Mouse (Mus musculus) spleen, postnatal 4 days (tissue): ENCODE measurements around the gene Sema6b.
"Not testable (repeated sequence)": the region's sequence is repeated elsewhere in the genome, so short reads cannot be mapped to it uniquely, and the experiment has no call there.

Experiments
- DNase-seq, 2 experiments: peaks; one replicate each; pipeline ENCODE4 v3.0.0; 2022; ENCODE audit warnings: low spot score in 2 of 2

Gene Sema6b

DNA sequence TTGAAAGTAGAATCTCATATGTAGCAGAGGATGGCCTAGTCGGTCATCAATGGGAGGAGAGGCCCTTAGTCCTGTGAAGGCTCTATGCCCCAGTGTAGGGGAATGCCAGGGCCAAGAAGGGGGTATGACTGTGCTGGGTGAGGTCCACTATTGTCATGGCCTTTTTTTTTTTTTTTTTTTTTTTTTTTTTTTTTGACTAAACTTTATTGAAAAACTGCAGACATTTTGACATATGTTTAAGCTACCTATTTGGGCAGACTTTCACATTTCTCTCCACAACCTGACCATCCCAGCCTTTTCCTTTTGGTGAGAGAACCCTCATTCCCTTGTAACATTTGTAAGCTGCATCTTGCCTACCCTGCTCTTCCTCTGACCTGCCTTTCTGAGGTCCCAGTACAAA, 47.8 kb downstream of the Sema6b start:
- DNase-seq: no peak

- DNase-seq: no peak
Observed at GRCm38 (mm10) chr17:56080781-56081585, 59.2 kb downstream of the Sema6b start.

- DNase-seq: peak; percentile 28 to 76
Observed at GRCm38 (mm10) chr17:56079921-56080320, 60.2 kb downstream of the Sema6b start.

DNA sequence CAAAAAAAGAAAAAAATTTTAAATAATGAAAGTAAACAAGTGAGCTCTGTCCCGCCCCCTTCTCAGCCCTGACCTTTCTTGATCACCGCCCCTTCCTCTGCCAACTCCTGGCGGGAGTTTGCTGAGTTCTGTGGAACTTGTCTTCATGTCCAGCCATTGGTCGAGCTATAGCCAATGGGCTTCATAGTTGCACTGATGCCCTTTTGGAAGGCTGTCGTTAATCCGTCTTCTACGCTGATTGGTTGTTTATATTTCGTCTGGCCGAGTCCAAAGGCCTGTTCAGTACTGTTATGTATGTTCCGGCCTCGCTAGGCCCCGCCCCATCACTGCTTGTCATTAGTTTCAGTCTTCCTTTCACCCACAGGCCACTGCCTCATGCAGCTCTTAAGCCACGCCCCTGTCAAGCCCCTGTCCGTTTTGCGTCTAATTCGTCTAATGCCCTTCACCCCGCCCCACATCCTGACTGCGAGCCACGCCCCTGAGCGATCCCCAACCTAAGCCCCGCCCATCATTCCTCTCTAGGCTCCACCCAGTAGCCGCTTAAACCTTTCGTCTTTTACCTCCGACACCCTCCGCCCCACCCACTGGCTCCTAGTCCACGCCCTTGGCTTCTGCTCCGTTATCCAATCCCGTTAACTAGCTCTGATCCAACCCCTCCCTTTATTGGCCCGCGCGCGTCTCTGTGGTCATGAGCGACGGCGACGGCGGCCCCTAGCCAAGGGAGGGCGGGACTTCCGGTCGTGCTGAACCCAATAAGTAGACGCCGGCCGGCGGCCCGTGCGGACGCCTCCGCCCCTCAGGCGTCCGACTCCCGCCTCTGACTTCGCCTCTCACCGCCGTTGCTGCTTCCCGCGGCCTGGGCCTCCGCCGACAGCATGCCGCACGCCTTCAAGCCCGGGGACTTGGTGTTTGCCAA, 61.0 kb downstream of the Sema6b start, which contains the start of gene Hdgfl2:
Hdgfl2 (plus strand) TSS at position 755 of the 916 bp plus-strand sequence.
- peak; percentile 99 to 100 for DNase-seq

DNA sequence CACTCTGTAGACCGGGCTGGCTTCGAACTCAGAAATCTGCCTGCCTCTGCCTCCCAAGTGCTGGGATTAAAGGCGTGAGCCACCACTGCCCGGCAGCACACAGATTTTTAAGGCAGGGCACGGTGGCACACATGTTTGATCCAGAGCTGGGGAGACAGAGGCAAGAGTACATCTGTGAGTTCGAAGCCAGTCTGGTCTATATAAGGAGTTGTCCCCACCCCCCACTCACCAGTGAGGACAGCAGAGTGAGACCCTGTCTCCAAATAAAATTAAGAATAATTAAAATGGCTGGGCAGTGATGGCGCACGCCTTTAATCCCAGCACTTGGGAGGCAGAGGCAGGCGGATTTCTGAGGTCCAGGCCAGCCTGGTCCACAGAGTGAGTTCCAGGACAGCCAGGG, 61.8 kb downstream of the Sema6b start:
- DNase-seq: not testable (repeated sequence)

DNA sequence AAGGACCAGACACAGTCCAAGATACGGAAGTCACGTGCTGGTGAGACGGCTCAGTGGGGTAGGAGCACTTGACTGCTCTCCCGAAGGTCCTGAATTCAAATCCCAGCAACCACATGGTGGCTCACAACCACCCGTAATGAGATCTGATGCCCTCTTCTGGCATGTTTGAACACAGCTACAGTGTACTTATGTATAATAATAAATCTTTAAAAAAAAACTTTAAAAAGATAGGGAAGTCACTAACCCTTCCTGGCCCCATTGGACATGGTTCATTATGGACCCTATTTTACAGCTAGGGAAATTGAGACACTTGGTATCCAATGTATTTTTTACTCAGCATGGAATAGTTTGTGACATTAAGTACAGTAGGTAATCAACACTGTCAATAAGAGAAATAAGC, 62.6 kb downstream of the Sema6b start:
- DNase-seq: no peak

DNA sequence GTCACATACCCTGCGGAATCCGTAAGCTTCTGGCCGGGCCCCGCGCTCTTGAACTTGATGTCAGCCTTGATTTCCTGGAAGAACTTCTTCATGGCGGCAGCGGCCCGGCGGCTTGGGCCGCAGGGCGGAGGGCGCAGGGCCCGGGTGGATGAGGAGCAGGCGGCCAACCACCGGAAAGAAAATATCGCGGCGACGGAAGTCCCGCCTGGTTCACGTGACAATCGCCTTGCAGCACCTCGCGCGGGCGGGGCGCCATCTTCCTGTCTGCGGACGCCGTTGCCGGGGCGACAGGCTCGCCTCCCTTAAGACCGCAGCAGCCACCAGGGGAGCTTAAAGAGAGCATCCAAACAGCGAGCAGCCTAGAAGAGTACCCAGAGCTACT, 65.3 kb downstream of the Sema6b start, which contains the start of gene Ubxn6:
Ubxn6 (minus strand) TSS at position 202 of the 382 bp plus-strand sequence.
- peak; percentile 94 to 97 for DNase-seq

GRCm38 (mm10) chr17:56074097-56074826, 65.9 kb downstream of the Sema6b start:
- peak; percentile 87 to 93 for DNase-seq
